Mouse (Mus musculus) bone marrow, adult 2 months (tissue): ENCODE measurements around the gene Oxct2a.
"Not testable (repeated sequence)": the region's sequence is repeated elsewhere in the genome, so short reads cannot be mapped to it uniquely, and the experiment has no call there.

Experiments
- CTCF ChIP-seq: fragments of 200-500 bp; IDR thresholded peaks from 2 replicates; pipeline ENCODE4 v1.5.1; 2011; ENCODE audit warnings: low read length, control low read depth; ENCODE audit not compliant: control insufficient read depth, insufficient read depth
- POLR2A ChIP-seq: fragments of 200-500 bp; IDR thresholded peaks from 2 replicates; pipeline ENCODE4 v1.6.1; 2011; ENCODE audit warnings: low read depth, mild to moderate bottlenecking, control low read depth, low read length, borderline replicate concordance; ENCODE audit not compliant: control insufficient read depth

GRCm38 (mm10) chr4:123295026-123295425 is 28.4 kb downstream of the Oxct2a start:
- not testable (repeated sequence) for TF ChIP-seq CTCF, POLR2A
